In the genomic region with DNA sequence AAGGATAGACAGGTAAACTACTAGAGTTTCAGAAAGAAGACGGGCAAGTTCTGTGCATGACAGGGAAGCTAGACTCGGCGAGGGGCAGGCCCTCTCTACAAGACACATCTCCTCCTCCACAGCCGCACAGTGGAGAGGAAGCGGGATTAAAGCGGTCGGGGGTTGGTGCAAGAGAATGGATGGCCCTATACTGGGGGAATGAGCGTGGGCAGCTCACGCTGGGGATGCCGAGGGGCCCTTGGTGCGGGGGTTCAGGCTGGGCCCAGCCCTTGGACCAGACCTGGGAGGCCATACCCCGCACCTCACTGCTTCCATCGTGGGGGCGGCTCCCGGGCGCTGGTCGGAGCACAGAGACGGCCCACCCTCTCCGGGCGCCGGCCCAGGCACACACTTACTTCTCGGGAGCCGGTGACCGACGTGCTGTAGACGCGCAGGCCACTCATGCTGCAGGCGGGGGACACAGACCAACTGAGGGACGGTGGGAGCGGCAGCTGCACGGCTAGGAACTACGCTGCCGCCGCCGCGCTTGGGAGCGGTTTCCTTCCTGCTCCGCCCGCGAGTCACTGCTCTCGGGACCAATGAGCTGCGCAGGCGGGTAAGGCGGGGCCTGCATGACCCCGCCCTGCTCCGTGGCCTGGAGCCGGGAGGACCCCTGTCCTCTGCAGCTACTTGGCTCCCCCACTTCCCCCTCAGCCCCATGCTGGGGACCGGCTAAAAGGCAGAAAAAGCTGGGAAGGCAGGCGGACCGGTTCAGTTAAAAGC, we compare ENCODE assay signal across 8 mouse cellular contexts. TPM values are rescaled to one million over a fixed set of nuclear protein-coding genes. Genes with fewer than 3 reads are reported as not detected.
DNase-seq lines count a peak whose midpoint lies in the region; ATAC-seq lines count a peak whose summit lies in the region.

A gene (minus strand): TSS at position 569 of the 762 bp plus-strand sequence.

- peaks cover 18% of the 10 kb centered on the region for H3K4me1 ChIP-seq in intestine, embryonic 14.5 days (replicated peaks; ENCODE audit: control insufficient read depth, insufficient read depth, low read length)

- ATAC-seq in intestine, embryonic 14.5 days (replicated peaks; ENCODE audit: low FRiP score, low TSS enrichment, low read depth), result peak; percentile 91
- peak; percentile 73 for ATAC-seq in megakaryocyte progenitor cell, adult 5-6 weeks (replicated peaks; ENCODE audit: poor library complexity)

- peak within 1 kb of the TSS; percentile 74 for H3K9ac ChIP-seq in intestine, embryonic 14.5 days (ENCODE audit: low read length)

- peak; percentile 80 for DNase-seq in adrenal gland, adult 8-10 months
- peak; percentile 78 for DNase-seq in embryo, embryonic 11.5 days (ENCODE audit: low read depth, low spot score)
- DNase-seq in gastrocnemius, postnatal 36 days, result peak; percentile 76 to 78
- peak; percentile 89 for DNase-seq in intestine, embryonic 14.5 days (ENCODE audit: low spot score)
- peak; percentile 86 to 95 for DNase-seq in left cerebral cortex, postnatal 10 days (ENCODE audit: extremely low spot score in 1 of 2, low spot score in 2 of 2)
- DNase-seq in right cerebral cortex, postnatal 14 days, result peak; percentile 88
- peak; percentile 84 for DNase-seq in urinary bladder, postnatal 25 days (ENCODE audit: low spot score)

- peaks cover 13% of the 10 kb centered on the region; the same call in 1 of the 2 replicates for H3K36me3 ChIP-seq in intestine, embryonic 14.5 days (ENCODE audit: control insufficient read depth, insufficient read depth, low read length)

- intact Hi-C loops in gastrocnemius, postnatal 36 days (cut with DNase I), result no loop called here
- intact Hi-C loops in left cerebral cortex, postnatal 10 days (cut with DNase I), result no loop called here

- H3K9me3 ChIP-seq in intestine, embryonic 14.5 days (ENCODE audit: control insufficient read depth, low read length), result no peaks in the 10 kb centered on the region

- H3K4me2 ChIP-seq in intestine, embryonic 14.5 days (ENCODE audit: low read length), result peak within 1 kb of the TSS; percentile 78

- H3K4me3 ChIP-seq in intestine, embryonic 14.5 days (ENCODE audit: low read depth, low read length), result peak within 1 kb of the TSS; percentile 85

- 1% methylated on average over 49 of the region's 50 CpGs for WGBS in intestine, embryonic 14.5 days

- peak within 1 kb of the TSS; percentile 73 for H3K27ac ChIP-seq in intestine, embryonic 14.5 days (ENCODE audit: low read depth)

- H3K27me3 ChIP-seq in intestine, embryonic 14.5 days (replicated peaks; ENCODE audit: control insufficient read depth, insufficient read depth, low read length), result no peaks in the 10 kb centered on the region

RNA-seq across cellular contexts. Expression of the gene that starts here (rescaled TPM):
- total RNA-seq in adrenal gland, adult 8-10 months (2022), result 100 to 1,000 TPM in 2 of 4 experiments, 10 to 100 TPM in 2; 81.0 to 121 (median 98.4) TPM
- total RNA-seq in gastrocnemius, postnatal 36 days (2021), result 10 to 100 TPM; 17.1 to 19.7 TPM
- polyA plus RNA-seq in intestine, embryonic 14.5 days (2014; fragmentation: Nextera tagmentation; extraction: Ambion mirVana), result 377 and 393 TPM in 2 replicates
- total RNA-seq in left cerebral cortex, postnatal 10 days (2021), result 100 to 1,000 TPM; 217 to 225 TPM
- total RNA-seq in megakaryocyte progenitor cell, adult 5-6 weeks (2015), result 724 and 761 TPM in 2 replicates
- total RNA-seq in megakaryocyte progenitor cell, adult 5-6 weeks (2017), result 230 and 307 TPM in 2 replicates

Comparison
In these comparisons a context has a peak if more than half of its experiments do, and no peak if none do; other contexts are left out.
1. Peak in every context shown above with its lines: DNase-seq, ATAC-seq, H3K4me3 ChIP-seq and H3K27ac ChIP-seq.